Mouse (Mus musculus): ENCODE results near the gene Ptges.

DNA sequence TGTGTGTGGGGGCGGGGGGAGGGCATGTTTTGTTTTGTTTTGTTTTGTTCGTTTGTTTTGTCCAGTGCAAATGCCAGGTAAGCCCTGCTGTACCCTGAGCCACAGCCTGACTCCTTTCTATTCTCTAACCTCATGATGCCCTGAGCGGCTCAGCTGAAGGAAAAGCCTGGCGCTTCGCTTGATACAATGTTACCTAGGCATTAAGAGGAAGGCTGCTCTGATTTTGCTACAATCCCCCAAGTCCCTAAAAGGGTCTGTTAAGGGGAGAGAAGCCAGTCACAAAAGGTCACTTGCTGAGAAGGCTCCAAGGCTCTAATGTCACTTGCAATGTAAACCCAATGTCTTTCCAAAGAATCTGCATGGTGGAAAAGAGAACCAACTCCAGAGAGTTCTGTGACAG is 14.3 kb downstream of the Ptges start:
- no peak for TF ChIP-seq CTCF (IDR thresholded peaks at IDR 0.05 in 2 of 3, conservative IDR thresholded peaks at IDR 0.05 in 1 of 3; ENCODE audit: control insufficient read depth in 1 of 3, insufficient read depth in 1 of 3, low read depth in 2 of 3, low read length in 3 of 3, poor library complexity in 1 of 3, severe bottlenecking in 1 of 3)
- no peak for TF ChIP-seq POLR2AphosphoS2 (IDR thresholded peaks at IDR 0.05; ENCODE audit: low read length)
- no peak for TF ChIP-seq MYC (IDR thresholded peaks at IDR 0.05; ENCODE audit: low read depth, low read length)
- TF ChIP-seq HCFC1 (IDR thresholded peaks at IDR 0.05; ENCODE audit: low read depth, low read length): no peak
- no peak for TF ChIP-seq ETS1 (IDR thresholded peaks at IDR 0.05; ENCODE audit: low read depth, low read length)
- TF ChIP-seq GATA1 (IDR thresholded peaks at IDR 0.05; ENCODE audit: low read depth, low read length): no peak
- no peak for TF ChIP-seq MAX (IDR thresholded peaks at IDR 0.05; ENCODE audit: low read length)
- no peak for TF ChIP-seq USF1 (IDR thresholded peaks at IDR 0.05; ENCODE audit: low read depth, low read length)
- no peak for TF ChIP-seq POLR2A (IDR thresholded peaks at IDR 0.05; ENCODE audit: control insufficient read depth in 1 of 2, insufficient read depth in 1 of 2, low read depth in 1 of 2, low read length in 2 of 2, poor library complexity in 1 of 2)
- TF ChIP-seq RCOR1 (IDR thresholded peaks at IDR 0.05; ENCODE audit: low read depth, low read length): no peak
- no peak for TF ChIP-seq TCF12 (IDR thresholded peaks at IDR 0.05; ENCODE audit: low read depth, low read length)
- TF ChIP-seq MAZ (IDR thresholded peaks at IDR 0.05; ENCODE audit: low read depth, low read length): no peak
